10 mouse cellular contexts compared by ENCODE assay signal in the genomic region with DNA sequence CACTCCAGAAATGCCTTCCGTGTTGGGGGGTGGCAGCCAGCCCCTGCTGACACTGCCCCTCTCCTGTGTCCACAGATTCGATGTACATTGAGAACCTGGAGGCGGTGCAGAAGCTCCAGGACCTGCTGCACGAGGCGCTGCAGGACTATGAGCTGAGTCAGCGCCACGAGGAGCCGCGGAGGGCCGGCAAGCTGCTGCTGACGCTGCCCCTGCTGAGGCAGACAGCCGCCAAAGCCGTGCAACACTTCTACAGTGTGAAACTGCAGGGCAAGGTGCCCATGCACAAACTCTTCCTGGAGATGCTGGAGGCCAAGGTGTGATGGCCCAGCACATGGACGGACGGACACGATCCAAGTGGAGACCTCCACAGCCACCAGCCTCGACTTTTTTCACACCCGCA.
DNase-seq lines count a peak whose midpoint lies in the region; ATAC-seq and TF ChIP-seq lines count a peak whose summit lies in the region.
"Had no signal": no experiment of that assay in that cellular context is flagged by ENCODE, and none has a peak within 500 bp of the region (broad histone marks: within the 10 kb centered on the region; RNA-seq: fewer than 3 reads in every experiment).

No protein-coding gene starts in this region.

- no peak for ATAC-seq in lung, embryonic 14.5 days (ENCODE audit: insufficient read depth)
- no peak for ATAC-seq in forebrain, embryonic 13.5 days

- no peak overlapping the region for H3K27ac ChIP-seq in lung, embryonic 14.5 days (ENCODE audit: low read depth)
- H3K27ac ChIP-seq in forebrain, embryonic 13.5 days, result no peak overlapping the region
- H3K27ac ChIP-seq in left cerebral cortex, adult 2 months, result no peak overlapping the region
- no peak overlapping the region for H3K27ac ChIP-seq in kidney, adult 2 months (ENCODE audit: insufficient read depth, low read depth, low read length)
- H3K27ac ChIP-seq: limb, embryonic 15.5 days had no signal

- no peaks in the 10 kb centered on the region for H3K9me3 ChIP-seq in lung, embryonic 14.5 days (ENCODE audit: low read depth, low read length)
- no peaks in the 10 kb centered on the region for H3K9me3 ChIP-seq in forebrain, embryonic 13.5 days (replicated peaks)
- H3K9me3 ChIP-seq: limb, embryonic 15.5 days had no signal

- intact Hi-C loops in left cerebral cortex, adult 2 months (cut with DNase I), result no loop called here

- no peak overlapping the region for H3K4me2 ChIP-seq in lung, embryonic 14.5 days
- H3K4me2 ChIP-seq in forebrain, embryonic 13.5 days, result 0 out of 2 replicates have a peak overlapping the region, but pooled peaks have one; percentile 12
- H3K4me2 ChIP-seq: limb, embryonic 15.5 days had no signal

- no peaks in the 10 kb centered on the region for H3K4me1 ChIP-seq in lung, embryonic 14.5 days (ENCODE audit: insufficient read depth)
- no peaks in the 10 kb centered on the region for H3K4me1 ChIP-seq in lung, adult 2 months (ENCODE audit: control insufficient read depth, insufficient read depth, low read length)
- peaks cover 7% of the 10 kb centered on the region for H3K4me1 ChIP-seq in forebrain, embryonic 13.5 days
- no peaks in the 10 kb centered on the region; the same call in 1 of the 2 replicates for H3K4me1 ChIP-seq in kidney, adult 2 months (ENCODE audit: control insufficient read depth, insufficient read depth, low read length)

- TF ChIP-seq CTCF in lung, embryonic 14.5 days (IDR thresholded peaks at IDR 0.05; ENCODE audit: low read depth), result no peak
- no peak for TF ChIP-seq CTCF in lung, adult 2 months (IDR thresholded peaks at IDR 0.05; ENCODE audit: insufficient read depth, low read length)
- TF ChIP-seq CTCF in left cerebral cortex, adult 2 months (IDR thresholded peaks at IDR 0.05), result no peak
- TF ChIP-seq CTCF in kidney, adult 2 months (conservative IDR thresholded peaks at IDR 0.05; ENCODE audit: insufficient read depth, insufficient read length, low read depth, low read length), result no peak

- no peak for TF ChIP-seq POLR2A in lung, adult 2 months (IDR thresholded peaks at IDR 0.05; ENCODE audit: borderline replicate concordance, extremely low read depth, low read depth, low read length)
- no peak for TF ChIP-seq POLR2A in kidney, adult 2 months (IDR thresholded peaks at IDR 0.05; ENCODE audit: low read depth, low read length)

- peaks cover 7% of the 10 kb centered on the region; the same call in 1 of the 2 replicates for H3K27me3 ChIP-seq in lung, embryonic 14.5 days (ENCODE audit: insufficient read depth, low read length)
- no peaks in the 10 kb centered on the region for H3K27me3 ChIP-seq in forebrain, embryonic 13.5 days
- no peaks in the 10 kb centered on the region for H3K27me3 ChIP-seq in kidney, adult 2 months (replicated peaks; ENCODE audit: control insufficient read depth, insufficient read depth, low read length)

- no peak overlapping the region for H3K9ac ChIP-seq in lung, embryonic 14.5 days
- H3K9ac ChIP-seq in forebrain, embryonic 13.5 days, result no peak overlapping the region
- H3K9ac ChIP-seq: limb, embryonic 15.5 days had no signal

- H3K4me3 ChIP-seq in lung, embryonic 14.5 days (ENCODE audit: low read depth, low read length), result no peak overlapping the region
- no peak overlapping the region for H3K4me3 ChIP-seq in lung, adult 2 months (replicated peaks; ENCODE audit: extremely low read depth, low read depth, low read length)
- no peak overlapping the region for H3K4me3 ChIP-seq in forebrain, embryonic 13.5 days
- no peak overlapping the region for H3K4me3 ChIP-seq in left cerebral cortex, adult 2 months
- H3K4me3 ChIP-seq in kidney, adult 2 months (ENCODE audit: insufficient read depth, low read depth, low read length), result no peak overlapping the region
- H3K4me3 ChIP-seq: erythroblast, embryonic 14.5 days; limb, embryonic 15.5 days had no signal

- H3K36me3 ChIP-seq in lung, embryonic 14.5 days (ENCODE audit: insufficient read depth), result no peaks in the 10 kb centered on the region
- no peaks in the 10 kb centered on the region for H3K36me3 ChIP-seq in forebrain, embryonic 13.5 days (ENCODE audit: poor library complexity, severe bottlenecking)
- H3K36me3 ChIP-seq in kidney, adult 2 months (ENCODE audit: control insufficient read depth, insufficient read depth, low read length), result no peaks in the 10 kb centered on the region; the same call in 1 of the 2 replicates
- H3K36me3 ChIP-seq: limb, embryonic 15.5 days had no signal

- WGBS in lung, embryonic 14.5 days, result 19% methylated on average over 18 of the region's 18 CpGs
- 23% methylated on average over 18 of the region's 18 CpGs for WGBS in lung, adult 2 months
- 26% methylated on average over 18 of the region's 18 CpGs for WGBS in forebrain, embryonic 13.5 days
- 33% methylated on average over 18 of the region's 18 CpGs for WGBS in kidney, adult 2 months

- peak; percentile 27 for DNase-seq in lung, embryonic 14.5 days
- no peak for DNase-seq in lung, adult 2 months
- DNase-seq in left cerebral cortex, adult 2 months (ENCODE audit: extremely low spot score in 1 of 2, low spot score in 2 of 2), result peak; percentile 34 to 72
- peak; percentile 53 to 73 for DNase-seq in right cerebral cortex, postnatal 36 days (ENCODE audit: low spot score in 2 of 2)
- DNase-seq in kidney, adult 2 months, result no peak
- no peak for DNase-seq in urinary bladder, postnatal 14 days (ENCODE audit: low spot score)
- no peak for DNase-seq in kidney, adult 9 months

Comparison
In these comparisons a context has a peak if more than half of its experiments do, and no peak if none do; other contexts are left out.
1. DNase-seq: peak in lung, embryonic 14.5 days (single experiment), left cerebral cortex, adult 2 months (2 of 2) and right cerebral cortex, postnatal 36 days (2 of 2); none in lung, adult 2 months (single experiment), kidney, adult 2 months (single experiment), urinary bladder, postnatal 14 days (single experiment) and kidney, adult 9 months (single experiment).